ENCODE assay signal across 8 mouse cellular contexts in genomic region chr4:83051634-83052577, GRCm38 (mm10). TPM values are rescaled to one million over a fixed set of nuclear protein-coding genes. Genes with fewer than 3 reads are reported as not detected.
DNase-seq lines count a peak whose midpoint lies in the region; ATAC-seq lines count a peak whose summit lies in the region.

TSS of gene Frem1 (minus strand) at chr4:83052339.

- no peaks in the 10 kb centered on the region for H3K27me3 ChIP-seq in intestine, embryonic 16.5 days (replicated peaks; ENCODE audit: control insufficient read depth, insufficient read depth, low read length)
- H3K27me3 ChIP-seq in liver, embryonic 13.5 days: peaks cover 13% of the 10 kb centered on the region
- peaks cover 3% of the 10 kb centered on the region; the same call in 1 of the 2 replicates for H3K27me3 ChIP-seq in neural tube, embryonic 12.5 days (replicated peaks)

- H3K4me3 ChIP-seq in intestine, embryonic 16.5 days (ENCODE audit: low read length): peak within 1 kb of the TSS; percentile 53
- peak within 1 kb of the TSS; percentile 23 for H3K4me3 ChIP-seq in liver, embryonic 13.5 days (replicated peaks)
- peak within 1 kb of the TSS; percentile 11 for H3K4me3 ChIP-seq in neural tube, embryonic 12.5 days

- peak; percentile 89 for ATAC-seq in intestine, embryonic 16.5 days
- 0 out of 2 replicates have a peak, but pooled peaks have one; percentile 23 for ATAC-seq in liver, embryonic 13.5 days (ENCODE audit: low read depth)
- ATAC-seq in neural tube, embryonic 12.5 days (ENCODE audit: low FRiP score, low read depth): peak; percentile 69; the same call in 1 of the 2 replicates
- ATAC-seq in megakaryocyte-erythroid progenitor cell, adult 5-6 weeks (replicated peaks; ENCODE audit: low FRiP score, low TSS enrichment, poor library complexity, severe bottlenecking): no peak

- DNase-seq in ES-CJ7 (ENCODE audit: low read depth, low spot score): peak; percentile 49
- peak; percentile 83 for DNase-seq in embryo, embryonic 10.5 days (ENCODE audit: low spot score)
- DNase-seq in heart, adult 18-20 months: peak; percentile 6 to 13
- DNase-seq in liver, embryonic 13.5 days: no peak
- no peak for DNase-seq in urinary bladder, postnatal 10 days (ENCODE audit: low spot score)

- peak within 1 kb of the TSS; percentile 66 for H3K9ac ChIP-seq in intestine, embryonic 16.5 days (ENCODE audit: low read depth, low read length)
- H3K9ac ChIP-seq in liver, embryonic 13.5 days: no peak within 1 kb of the TSS
- 0 out of 2 replicates have a peak within 1 kb of the TSS, but pooled peaks have one; percentile 14 for H3K9ac ChIP-seq in neural tube, embryonic 12.5 days

- peaks cover 13% of the 10 kb centered on the region for H3K4me1 ChIP-seq in intestine, embryonic 16.5 days (ENCODE audit: control insufficient read depth, insufficient read depth, low read length)
- no peaks in the 10 kb centered on the region; the same call in 1 of the 2 replicates for H3K4me1 ChIP-seq in liver, embryonic 13.5 days (replicated peaks)
- peaks cover 25% of the 10 kb centered on the region for H3K4me1 ChIP-seq in neural tube, embryonic 12.5 days

- no peaks in the 10 kb centered on the region for H3K36me3 ChIP-seq in intestine, embryonic 16.5 days (ENCODE audit: control insufficient read depth, insufficient read depth, low read length)
- no peaks in the 10 kb centered on the region for H3K36me3 ChIP-seq in liver, embryonic 13.5 days
- H3K36me3 ChIP-seq in neural tube, embryonic 12.5 days: no peaks in the 10 kb centered on the region

- peak within 1 kb of the TSS; percentile 72 for H3K27ac ChIP-seq in intestine, embryonic 16.5 days (ENCODE audit: low read length)
- no peak within 1 kb of the TSS for H3K27ac ChIP-seq in liver, embryonic 13.5 days
- H3K27ac ChIP-seq in neural tube, embryonic 12.5 days: no peak within 1 kb of the TSS

- H3K9me3 ChIP-seq in intestine, embryonic 16.5 days (ENCODE audit: control insufficient read depth, low read length): no peaks in the 10 kb centered on the region
- no peaks in the 10 kb centered on the region for H3K9me3 ChIP-seq in liver, embryonic 13.5 days (replicated peaks)
- no peaks in the 10 kb centered on the region for H3K9me3 ChIP-seq in neural tube, embryonic 12.5 days

- WGBS in intestine, embryonic 16.5 days: 3% methylated on average over 24 of the region's 24 CpGs
- WGBS in liver, embryonic 13.5 days (ENCODE audit: insufficient replicate concordance): 7% methylated on average over 24 of the region's 24 CpGs
- 1% methylated on average over 24 of the region's 24 CpGs for WGBS in neural tube, embryonic 12.5 days

- H3K4me2 ChIP-seq in intestine, embryonic 16.5 days (ENCODE audit: low read depth, low read length): peak within 1 kb of the TSS; percentile 56
- peak within 1 kb of the TSS; percentile 29 for H3K4me2 ChIP-seq in liver, embryonic 13.5 days
- H3K4me2 ChIP-seq in neural tube, embryonic 12.5 days (replicated peaks): peak within 1 kb of the TSS; percentile 58

RNA-seq across cellular contexts. Expression of gene Frem1, which starts in this region (rescaled TPM):
- total RNA-seq in heart, adult 18-20 months (2021): under 1 TPM; 0.17 to 0.33 TPM
- 4.0 and 4.1 TPM in 2 replicates for polyA plus RNA-seq in intestine, embryonic 16.5 days (2015; fragmentation: Nextera tagmentation; extraction: Ambion mirVana)
- 0.63 and 0.81 TPM in 2 replicates for polyA plus RNA-seq in liver, embryonic 13.5 days (2015; fragmentation: Nextera tagmentation; extraction: Ambion mirVana)
- 2.5 and 2.7 TPM in 2 replicates for polyA plus RNA-seq in neural tube, embryonic 12.5 days (2016; fragmentation: Nextera tagmentation; extraction: Ambion mirVana)
- total RNA-seq in megakaryocyte-erythroid progenitor cell, adult 5-6 weeks (2014; fragmentation: Nextera tagmentation): not detected in 2 replicates
- total RNA-seq in megakaryocyte-erythroid progenitor cell, adult 5-6 weeks (2017): not detected in 2 replicates

Comparison
In these comparisons a context has a peak if more than half of its experiments do, and no peak if none do; other contexts are left out.
1. Peak in DNase-seq in heart, adult 18-20 months; RNA of the gene not detected or under 1 TPM.
2. Peak in ATAC-seq, H3K4me3 ChIP-seq and H3K4me2 ChIP-seq in liver, embryonic 13.5 days; RNA of the gene not detected or under 1 TPM.
3. DNase-seq: peak in ES-CJ7 (single experiment) and embryo, embryonic 10.5 days (single experiment); none in liver, embryonic 13.5 days (single experiment) and urinary bladder, postnatal 10 days (single experiment).
4. Peak in every context shown above with its lines, with median percentiles within 50 percentile points of each other: H3K4me2 ChIP-seq and H3K4me3 ChIP-seq.